Mouse (Mus musculus): ENCODE results near the gene Gm27029. TPM values are rescaled to one million over a fixed set of nuclear protein-coding genes. Genes with fewer than 3 reads are reported as not detected.

The Gm27029 gene
- polyA plus RNA-seq, 1 experiment from 2014 or later: 3.1 TPM

GRCm38 (mm10) chr11:101367326-101367935 is 57.2 kb downstream of the Gm27029 start, which contains the start of gene G6pc:
G6pc (plus strand) TSS chr11:101367561.
- WGBS (ENCODE audit: insufficient replicate concordance): 68% methylated on average over 8 of the region's 8 CpGs
- H3K9me3 ChIP-seq (replicated peaks): no peaks in the 10 kb centered on the region
- no peak within 1 kb of the TSS for H3K27ac ChIP-seq (replicated peaks)
- H3K27me3 ChIP-seq: peaks cover 7% of the 10 kb centered on the region; the same call in 1 of the 2 replicates
- H3K4me2 ChIP-seq: no peak within 1 kb of the TSS
- H3K4me3 ChIP-seq (replicated peaks): no peak within 1 kb of the TSS
- ATAC-seq (ENCODE audit: insufficient read depth): no peak
- H3K4me1 ChIP-seq (replicated peaks): peaks cover 16% of the 10 kb centered on the region
- H3K36me3 ChIP-seq (replicated peaks): no peaks in the 10 kb centered on the region
- no peak within 1 kb of the TSS for H3K9ac ChIP-seq

GRCm38 (mm10) chr11:101364531-101364931 is 60.1 kb downstream of the Gm27029 start:
- H3K9ac ChIP-seq: no peak overlapping the region
- H3K4me3 ChIP-seq (replicated peaks): no peak overlapping the region
- H3K27ac ChIP-seq (replicated peaks): 0 out of 2 replicates have a peak overlapping the region, but pooled peaks have one; percentile 14
- peak; percentile 32 for ATAC-seq (ENCODE audit: insufficient read depth)
- H3K27me3 ChIP-seq: no peaks in the 10 kb centered on the region
- no peaks in the 10 kb centered on the region for H3K36me3 ChIP-seq (replicated peaks)
- H3K4me2 ChIP-seq: no peak overlapping the region
- H3K9me3 ChIP-seq (replicated peaks): no peaks in the 10 kb centered on the region
- WGBS (ENCODE audit: insufficient replicate concordance): 15% methylated on average over 5 of the region's 5 CpGs
- peaks cover 33% of the 10 kb centered on the region for H3K4me1 ChIP-seq (replicated peaks)

- Histone ChIP-seq H3K4me1 (replicated peaks) (peaks cover 33% of the 10 kb centered on the region), H3K4me3 (replicated peaks) (no peak overlapping the region), H3K36me3 (replicated peaks) (no peaks in the 10 kb centered on the region), H3K4me2 (no peak overlapping the region), H3K9ac (no peak overlapping the region), H3K27me3 (no peaks in the 10 kb centered on the region), H3K9me3 (replicated peaks) (no peaks in the 10 kb centered on the region), H3K27ac (replicated peaks) (0 out of 2 replicates have a peak overlapping the region, but pooled peaks have one; percentile 10)
- 32% methylated on average over 3 of the region's 3 CpGs for WGBS (ENCODE audit: insufficient replicate concordance)
- no peak for ATAC-seq (ENCODE audit: insufficient read depth)
These were observed 63.9 kb downstream of the Gm27029 start for GRCm38 (mm10) chr11:101360651-101361113.

GRCm38 (mm10) chr11:101359776-101360175 is 64.8 kb downstream of the Gm27029 start:
- Histone ChIP-seq H3K9me3 (replicated peaks) (no peaks in the 10 kb centered on the region), H3K4me3 (replicated peaks) (no peak overlapping the region), H3K27me3 (no peaks in the 10 kb centered on the region), H3K36me3 (replicated peaks) (no peaks in the 10 kb centered on the region), H3K4me1 (replicated peaks) (peaks cover 30% of the 10 kb centered on the region), H3K27ac (replicated peaks) (no peak overlapping the region), H3K9ac (no peak overlapping the region), H3K4me2 (no peak overlapping the region)
- no peak for ATAC-seq (ENCODE audit: insufficient read depth)
- 61% methylated on average over 9 of the region's 9 CpGs for WGBS (ENCODE audit: insufficient replicate concordance)

- H3K4me3 ChIP-seq (replicated peaks): no peak overlapping the region
- H3K27ac ChIP-seq (replicated peaks): no peak overlapping the region
- no peaks in the 10 kb centered on the region for H3K9me3 ChIP-seq (replicated peaks)
- no peak overlapping the region for H3K4me2 ChIP-seq
- 40% methylated on average over 3 of the region's 3 CpGs for WGBS (ENCODE audit: insufficient replicate concordance)
- H3K4me1 ChIP-seq (replicated peaks): peaks cover 17% of the 10 kb centered on the region
- H3K9ac ChIP-seq: no peak overlapping the region
- no peaks in the 10 kb centered on the region for H3K27me3 ChIP-seq
- no peaks in the 10 kb centered on the region for H3K36me3 ChIP-seq (replicated peaks)
- ATAC-seq (ENCODE audit: insufficient read depth): no peak
These were observed 67.0 kb downstream of the Gm27029 start for GRCm38 (mm10) chr11:101357505-101358182.

Small RNA genes within 50 kb of the gene (microRNA-seq; reads per million reads assigned to microRNA genes)
- not detected for gene Mir6929

Other genes starting within 250 kb of the Gm27029 start
- gene Ccr10, start 249.4 kb downstream of the Gm27029 start, polyA plus RNA-seq (2015; fragmentation: Nextera tagmentation; extraction: Ambion mirVana): 0.05 TPM in 1 of 2 replicates, not detected in the other
- gene Ezh1, start 198.3 kb downstream of the Gm27029 start, polyA plus RNA-seq (2015; fragmentation: Nextera tagmentation; extraction: Ambion mirVana): 9.8 and 11.0 TPM in 2 replicates
- 20.3 and 25.4 TPM in 2 replicates for gene Ramp2, start 178.8 kb downstream of the Gm27029 start, polyA plus RNA-seq (2015; fragmentation: Nextera tagmentation; extraction: Ambion mirVana)
- gene Vps25, start 171.1 kb downstream of the Gm27029 start, polyA plus RNA-seq (2015; fragmentation: Nextera tagmentation; extraction: Ambion mirVana): 77.2 and 81.7 TPM in 2 replicates
- 5.1 and 6.7 TPM in 2 replicates for gene Wnk4, start 164.2 kb downstream of the Gm27029 start, polyA plus RNA-seq (2015; fragmentation: Nextera tagmentation; extraction: Ambion mirVana)
- 0.67 TPM in 2 replicates for gene Cntd1, start 145.8 kb downstream of the Gm27029 start, polyA plus RNA-seq (2015; fragmentation: Nextera tagmentation; extraction: Ambion mirVana)
- gene Coa3, start 145.7 kb downstream of the Gm27029 start, polyA plus RNA-seq (2015; fragmentation: Nextera tagmentation; extraction: Ambion mirVana): 80.5 and 87.1 TPM in 2 replicates
- gene Becn1, start 122.5 kb downstream of the Gm27029 start, polyA plus RNA-seq (2015; fragmentation: Nextera tagmentation; extraction: Ambion mirVana): 94.0 and 97.1 TPM in 2 replicates
- gene Psme3, start 108.6 kb downstream of the Gm27029 start, polyA plus RNA-seq (2015; fragmentation: Nextera tagmentation; extraction: Ambion mirVana): 189 and 190 TPM in 2 replicates
- gene Aoc2, start 99.7 kb downstream of the Gm27029 start, polyA plus RNA-seq (2015; fragmentation: Nextera tagmentation; extraction: Ambion mirVana): 1.4 and 1.5 TPM in 2 replicates
- 0.06 TPM in 1 of 2 replicates, not detected in the other for gene Aoc3, start 94.2 kb downstream of the Gm27029 start, polyA plus RNA-seq (2015; fragmentation: Nextera tagmentation; extraction: Ambion mirVana)
- not detected in 2 replicates for gene G6pc, start 57.2 kb downstream of the Gm27029 start, polyA plus RNA-seq (2015; fragmentation: Nextera tagmentation; extraction: Ambion mirVana)
- gene Aarsd1, start 7.2 kb downstream of the Gm27029 start, polyA plus RNA-seq (2015; fragmentation: Nextera tagmentation; extraction: Ambion mirVana): 37.2 and 37.3 TPM in 2 replicates
- 5.7 TPM in 2 replicates for gene Rundc1, start 289 bp upstream of the Gm27029 start, polyA plus RNA-seq (2015; fragmentation: Nextera tagmentation; extraction: Ambion mirVana)
- gene Ptges3l, start 537 bp upstream of the Gm27029 start, polyA plus RNA-seq (2015; fragmentation: Nextera tagmentation; extraction: Ambion mirVana): 1.3 and 1.4 TPM in 2 replicates
- 149 and 195 TPM in 2 replicates for gene Rpl27, start 17.5 kb upstream of the Gm27029 start, polyA plus RNA-seq (2015; fragmentation: Nextera tagmentation; extraction: Ambion mirVana)
- gene Ifi35, start 23.6 kb upstream of the Gm27029 start, polyA plus RNA-seq (2015; fragmentation: Nextera tagmentation; extraction: Ambion mirVana): 29.6 and 30.4 TPM in 2 replicates
- gene Rnd2, start 40.2 kb upstream of the Gm27029 start, polyA plus RNA-seq (2015; fragmentation: Nextera tagmentation; extraction: Ambion mirVana): 2.0 and 2.1 TPM in 2 replicates
- 10.0 and 10.8 TPM in 2 replicates for gene Vat1, start 41.4 kb upstream of the Gm27029 start, polyA plus RNA-seq (2015; fragmentation: Nextera tagmentation; extraction: Ambion mirVana)
- 11.5 and 12.5 TPM in 2 replicates for gene Brca1, start 127.2 kb upstream of the Gm27029 start, polyA plus RNA-seq (2015; fragmentation: Nextera tagmentation; extraction: Ambion mirVana)
- gene Nbr1, start 127.4 kb upstream of the Gm27029 start, polyA plus RNA-seq (2015; fragmentation: Nextera tagmentation; extraction: Ambion mirVana): 39.5 and 49.8 TPM in 2 replicates
- gene Tmem106a, start 157.4 kb upstream of the Gm27029 start, polyA plus RNA-seq (2015; fragmentation: Nextera tagmentation; extraction: Ambion mirVana): 7.7 and 7.8 TPM in 2 replicates
- 0.16 TPM in 1 of 2 replicates, not detected in the other for gene Gm11634, start 174.5 kb upstream of the Gm27029 start, polyA plus RNA-seq (2015; fragmentation: Nextera tagmentation; extraction: Ambion mirVana)
- gene Rdm1, start 202.4 kb upstream of the Gm27029 start, polyA plus RNA-seq (2015; fragmentation: Nextera tagmentation; extraction: Ambion mirVana): 10.7 and 12.1 TPM in 2 replicates
- 0.82 and 0.94 TPM in 2 replicates for gene Arl4d, start 240.7 kb upstream of the Gm27029 start, polyA plus RNA-seq (2015; fragmentation: Nextera tagmentation; extraction: Ambion mirVana)